Mouse (Mus musculus) intestine, embryonic 14.5 days (tissue): ENCODE measurements at regions not wholly inside any gene's neighbourhood (a gene's known extent, or its start where the extent isn't known, plus 50 kb on each side); places are given as distances from the start of the nearest gene placed in this dataset.
"Not testable (repeated sequence)": the region's sequence is repeated elsewhere in the genome, so short reads cannot be mapped to it uniquely, and the experiment has no call there.

Experiments
- ATAC-seq: fragments of 200-750 bp; cut with Nextera tagmentation; replicated peaks from 2 replicates; pipeline ENCODE4 v1.8.0; 2017; ENCODE audit warnings: low read depth, moderate number of reproducible peaks, moderate TSS enrichment, moderate library complexity; ENCODE audit not compliant: low FRiP score, low TSS enrichment
- DNase-seq: peaks from one replicate; pipeline ENCODE4 v3.0.0-alpha.2; 2018; ENCODE audit warnings: low spot score
- H3K27ac ChIP-seq: fragments of 300-500 bp; sonication (generic); 2 replicates; pipeline ENCODE4 v1.5.1; 2014; ENCODE audit warnings: low read depth, mild to moderate bottlenecking, control low read depth
- H3K27me3 ChIP-seq: fragments of 300-500 bp; sonication (generic); replicated peaks from 2 replicates; pipeline ENCODE4 v1.6.1; 2014; ENCODE audit warnings: low read length, control low read depth; ENCODE audit not compliant: control insufficient read depth, insufficient read depth
- H3K36me3 ChIP-seq: fragments of 300-500 bp; sonication (generic); 2 replicates; pipeline ENCODE4 v1.6.1; 2014; ENCODE audit warnings: low read length, control low read depth; ENCODE audit not compliant: control insufficient read depth, insufficient read depth
- H3K4me1 ChIP-seq: fragments of 300-500 bp; sonication (generic); replicated peaks from 2 replicates; pipeline ENCODE4 v1.6.1; 2014; ENCODE audit warnings: low read length, control low read depth, mixed read lengths; ENCODE audit not compliant: control insufficient read depth, insufficient read depth
- H3K4me2 ChIP-seq: fragments of 300-500 bp; sonication (generic); 2 replicates; pipeline ENCODE4 v1.6.1; 2014; ENCODE audit warnings: low read length
- H3K4me3 ChIP-seq: fragments of 300-500 bp; sonication (generic); 2 replicates; pipeline ENCODE4 v1.5.1; 2014; ENCODE audit warnings: low read depth, low read length, control low read depth, mixed read lengths
- H3K9ac ChIP-seq: fragments of 300-500 bp; sonication (generic); 2 replicates; pipeline ENCODE4 v1.6.1; 2014; ENCODE audit warnings: mild to moderate bottlenecking, low read length
- H3K9me3 ChIP-seq: fragments of 300-500 bp; sonication (generic); 2 replicates; pipeline ENCODE4 v1.6.1; 2016; ENCODE audit warnings: low read length, control low read depth; ENCODE audit not compliant: control insufficient read depth
- WGBS: fragments of 180-500 bp; shearing (Covaris S2); extraction: QIAGEN DNeasy Blood & Tissue Kit; methylation state at CpG from one replicate; pipeline ENCODE4 v1.1.7; 2014; 5-methylcytosine and 5-hydroxymethylcytosine counted together

- Histone ChIP-seq H3K4me2 (no peak overlapping the region), H3K4me3 (no peak overlapping the region), H3K9ac (no peak overlapping the region), H3K27ac (no peak overlapping the region), H3K4me1 (no peaks in the 10 kb centered on the region), H3K9me3 (no peaks in the 10 kb centered on the region), H3K27me3 (no peaks in the 10 kb centered on the region), H3K36me3 (no peaks in the 10 kb centered on the region)
- DNase-seq (no peak), ATAC-seq (no peak)
- WGBS, result 49% methylated on average over 15 of the region's 15 CpGs
Observed at GRCm38 (mm10) chr6:61042667-61043523, 118.1 kb downstream of the Mmrn1 start.

DNA sequence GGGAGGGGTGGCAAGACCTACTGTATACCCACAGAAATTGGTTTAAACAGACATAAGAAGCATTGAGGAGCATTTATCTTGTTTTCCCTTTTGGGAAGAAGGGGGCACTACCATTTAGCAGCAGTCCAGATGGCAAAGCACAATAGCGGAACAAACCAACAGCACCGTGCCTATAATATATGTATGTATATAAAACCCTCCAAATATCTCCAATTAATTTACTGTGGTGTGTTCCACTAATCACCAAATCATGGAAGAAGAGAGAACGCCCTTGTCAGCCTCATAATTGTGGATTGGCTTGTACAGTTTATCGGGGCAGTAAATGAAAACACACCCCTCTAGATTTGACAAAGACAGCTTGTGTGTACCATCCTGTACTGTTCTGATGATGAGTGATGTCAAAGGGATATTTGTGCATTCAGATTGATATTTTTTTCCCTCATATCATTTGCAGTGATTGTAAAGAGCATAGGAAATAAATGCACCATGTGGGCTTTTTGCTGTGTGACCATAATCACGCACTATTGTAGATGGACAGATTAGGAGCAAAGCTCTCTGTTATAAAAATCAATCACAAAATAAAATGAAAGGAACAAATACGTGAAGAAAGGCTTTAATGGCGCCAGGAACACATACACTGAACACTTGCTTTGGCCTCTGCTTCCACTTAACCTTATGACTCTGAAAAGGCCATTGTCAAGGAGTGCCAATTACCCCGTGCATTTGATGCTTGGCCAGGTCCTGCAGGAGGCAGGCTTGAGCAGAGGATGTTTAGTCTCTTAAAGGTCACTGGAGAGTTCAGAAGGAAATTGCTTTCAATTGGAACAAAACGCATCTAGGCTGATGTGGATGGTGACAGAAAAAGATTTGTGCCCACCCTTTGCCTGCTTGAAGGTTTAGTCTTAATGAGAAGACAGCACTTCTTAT, 119.0 kb downstream of the Mmrn1 start:
- 72% methylated on average over 9 of the region's 9 CpGs for WGBS
- ATAC-seq, result no peak

GRCm38 (mm10) chr6:61047667-61048066, 122.9 kb downstream of the Mmrn1 start:
- H3K4me2 ChIP-seq, H3K4me3 ChIP-seq, ATAC-seq, H3K36me3 ChIP-seq, H3K27ac ChIP-seq, H3K27me3 ChIP-seq, H3K9ac ChIP-seq, H3K4me1 ChIP-seq, DNase-seq, H3K9me3 ChIP-seq: not testable (repeated sequence)
- WGBS, result 87% methylated on average over 6 of the region's 6 CpGs

More for the DNA sequence above, 119.0 kb downstream of the Mmrn1 start:
- no peak for DNase-seq
- H3K36me3 ChIP-seq, result no peaks in the 10 kb centered on the region
- H3K27me3 ChIP-seq, result no peaks in the 10 kb centered on the region
- H3K4me1 ChIP-seq, result no peaks in the 10 kb centered on the region
- H3K4me2 ChIP-seq, result no peak overlapping the region
- no peak overlapping the region for H3K9ac ChIP-seq
- H3K4me3 ChIP-seq, result no peak overlapping the region
- H3K9me3 ChIP-seq, result no peaks in the 10 kb centered on the region
- no peak overlapping the region for H3K27ac ChIP-seq

- Histone ChIP-seq H3K27me3 (no peaks in the 10 kb centered on the region), H3K27ac (no peak overlapping the region), H3K9ac (no peak overlapping the region), H3K4me1 (0 out of 2 replicates have a peak, but pooled peaks cover 11% of the 10 kb centered on the region), H3K4me2 (no peak overlapping the region), H3K9me3 (no peaks in the 10 kb centered on the region), H3K4me3 (no peak overlapping the region), H3K36me3 (no peaks in the 10 kb centered on the region)
- 32% methylated on average over 4 of the region's 4 CpGs for WGBS
- DNase-seq, result no peak
- ATAC-seq, result no peak
Observed at GRCm38 (mm10) chr6:61063129-61063528, 117.0 kb upstream of the Ccser1 start.

DNA sequence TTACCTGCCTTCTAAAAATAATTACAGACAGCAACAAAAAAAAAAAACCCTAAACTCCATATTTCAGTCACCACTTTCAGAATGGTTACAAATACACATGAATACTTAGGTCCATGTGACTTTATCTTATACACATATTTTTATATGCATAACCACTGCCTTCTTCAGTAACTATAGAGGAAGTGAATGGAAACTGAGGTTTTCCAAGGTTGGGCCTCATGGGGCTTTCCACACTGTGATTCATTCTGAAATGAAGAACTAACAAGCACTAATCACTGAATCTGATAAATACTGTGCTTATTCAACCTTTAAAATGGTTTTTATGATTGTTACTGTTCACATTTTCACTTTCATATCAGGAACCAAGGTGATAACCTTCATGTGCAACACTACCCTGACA, 114.4 kb upstream of the Ccser1 start:
- Histone ChIP-seq H3K9ac (no peak overlapping the region), H3K4me1 (0 out of 2 replicates have a peak, but pooled peaks cover 14% of the 10 kb centered on the region), H3K36me3 (no peaks in the 10 kb centered on the region), H3K9me3 (no peaks in the 10 kb centered on the region), H3K4me2 (no peak overlapping the region), H3K27me3 (no peaks in the 10 kb centered on the region), H3K4me3 (no peak overlapping the region), H3K27ac (no peak overlapping the region)
- no peak for DNase-seq
- ATAC-seq, result no peak

DNA sequence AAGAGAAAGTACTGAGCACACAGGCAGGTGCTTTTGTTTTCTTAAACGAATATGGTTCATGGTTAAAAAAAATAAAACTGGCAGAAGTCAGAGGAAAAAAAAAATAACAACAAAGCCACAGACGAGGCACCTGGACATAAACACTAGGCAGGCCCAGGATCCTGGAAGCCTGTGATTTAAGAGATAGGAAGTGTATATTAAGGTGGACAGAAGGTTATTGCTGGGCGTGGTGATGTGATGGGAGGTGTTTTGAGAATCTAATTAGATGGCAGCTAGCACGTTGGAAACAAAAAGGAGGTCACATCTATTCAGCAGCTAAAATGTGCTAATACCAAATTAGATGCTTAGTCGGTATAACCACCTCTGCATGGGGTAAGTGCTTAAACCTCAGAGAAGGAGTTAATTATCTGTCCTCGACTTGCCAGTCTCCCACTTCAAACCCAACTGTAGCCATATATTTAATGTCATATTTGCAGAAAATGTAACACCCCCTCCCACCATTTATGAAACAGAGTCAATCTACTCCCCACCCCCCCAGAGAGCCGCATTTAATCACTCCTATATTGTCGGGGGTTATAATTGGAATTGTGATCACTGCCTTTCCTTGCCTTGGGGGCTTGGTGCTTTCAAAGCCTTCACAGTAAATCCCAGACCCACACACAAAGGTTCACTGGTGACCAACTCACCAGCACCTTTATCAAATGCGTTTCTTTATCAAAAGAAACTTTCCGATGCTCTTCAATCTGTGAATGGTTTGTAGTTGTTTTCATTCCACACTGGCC, 113.4 kb upstream of the Ccser1 start:
- no peak overlapping the region for H3K4me3 ChIP-seq
- no peaks in the 10 kb centered on the region for H3K27me3 ChIP-seq
- no peak overlapping the region for H3K27ac ChIP-seq
- H3K36me3 ChIP-seq, result no peaks in the 10 kb centered on the region
- no peak overlapping the region for H3K9ac ChIP-seq
- ATAC-seq (no peak), DNase-seq (no peak)
- WGBS, result 55% methylated on average over 10 of the region's 10 CpGs
- 0 out of 2 replicates have a peak, but pooled peaks cover 14% of the 10 kb centered on the region for H3K4me1 ChIP-seq
- H3K9me3 ChIP-seq, result no peaks in the 10 kb centered on the region
- no peak overlapping the region for H3K4me2 ChIP-seq

GRCm38 (mm10) chr6:61067355-61068116, 112.6 kb upstream of the Ccser1 start:
- 23% methylated on average over 10 of the region's 10 CpGs for WGBS
- ATAC-seq, result no peak
- Histone ChIP-seq H3K4me2 (peak overlapping the region; percentile 36; the same call in 1 of the 2 replicates), H3K36me3 (no peaks in the 10 kb centered on the region), H3K4me3 (0 out of 2 replicates have a peak overlapping the region, but pooled peaks have one; percentile 6), H3K9ac (no peak overlapping the region), H3K4me1 (0 out of 2 replicates have a peak, but pooled peaks cover 14% of the 10 kb centered on the region), H3K9me3 (no peaks in the 10 kb centered on the region), H3K27ac (no peak overlapping the region), H3K27me3 (no peaks in the 10 kb centered on the region)
- no peak for DNase-seq
